Mouse (Mus musculus) urinary bladder, postnatal 10 days (tissue): ENCODE results near the gene Tmem239.

Source experiments
- DNase-seq: peaks from one replicate; pipeline ENCODE4 v3.0.0; 2022; ENCODE audit warnings: low spot score

The Tmem239 gene

DNA sequence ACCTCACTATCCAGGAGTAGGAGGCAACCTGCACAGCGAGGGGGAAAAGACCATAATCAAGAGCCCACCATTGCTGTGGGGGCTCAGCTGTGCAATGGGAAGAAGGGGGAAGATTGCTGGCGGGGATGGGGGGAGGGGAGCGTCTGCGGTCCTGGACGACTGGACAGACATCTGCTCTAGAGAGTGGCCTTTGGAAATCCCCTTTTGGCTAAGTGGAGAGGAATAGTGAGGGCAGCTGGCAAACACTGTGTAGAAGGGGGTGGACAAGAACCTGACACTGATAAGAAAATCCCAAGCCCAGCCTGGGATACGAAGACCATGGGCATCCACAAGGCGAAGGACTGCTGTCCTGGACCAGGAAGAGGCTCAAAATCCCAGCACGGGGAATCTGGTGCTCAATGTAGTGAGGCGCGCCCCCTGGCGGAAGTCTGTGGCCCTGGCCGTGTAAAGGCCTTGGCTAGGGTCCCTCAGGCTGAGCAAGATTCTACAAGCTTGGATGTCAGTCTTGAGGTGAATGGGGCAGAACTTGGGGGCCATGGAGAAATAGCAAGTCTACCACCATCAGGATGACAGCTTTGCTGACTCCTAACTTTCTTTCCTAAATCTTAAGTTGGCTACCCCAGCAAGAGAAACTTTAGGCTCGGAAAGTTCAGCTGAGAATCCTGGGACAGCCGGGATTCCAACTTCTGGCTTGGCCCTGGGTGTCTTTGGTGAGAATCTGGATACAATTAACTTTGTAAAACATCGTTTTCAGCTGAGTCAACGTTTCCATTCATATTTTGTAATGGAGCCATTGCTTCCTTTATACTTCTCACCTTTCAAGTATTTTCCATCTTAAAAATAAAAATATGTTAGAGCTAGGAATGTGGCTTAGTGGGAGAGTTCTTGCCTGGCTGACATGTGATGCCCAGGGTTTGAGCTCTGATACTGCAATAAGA is 5.5 kb downstream of the Tmem239 start:
- DNase-seq: peak; percentile 54

DNA sequence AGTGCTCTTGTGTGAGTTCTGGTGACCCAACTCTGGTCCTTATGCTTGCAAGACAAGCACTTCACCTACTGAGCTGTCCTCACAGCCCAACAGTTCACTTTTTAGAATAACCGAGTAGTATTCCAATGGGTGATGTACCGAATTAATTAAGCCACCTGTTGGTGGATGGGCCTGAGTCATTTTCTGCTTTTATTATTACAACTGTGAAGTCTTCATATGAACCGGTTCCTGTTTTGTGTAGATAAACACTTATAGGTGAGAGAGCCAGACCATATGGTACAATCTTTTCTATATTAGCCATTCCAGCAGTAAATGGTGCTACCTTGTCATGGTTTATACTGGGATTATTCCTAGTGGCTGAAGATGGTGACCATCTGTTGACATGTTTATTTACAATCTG is 6.5 kb downstream of the Tmem239 start:
- DNase-seq: no peak

DNA sequence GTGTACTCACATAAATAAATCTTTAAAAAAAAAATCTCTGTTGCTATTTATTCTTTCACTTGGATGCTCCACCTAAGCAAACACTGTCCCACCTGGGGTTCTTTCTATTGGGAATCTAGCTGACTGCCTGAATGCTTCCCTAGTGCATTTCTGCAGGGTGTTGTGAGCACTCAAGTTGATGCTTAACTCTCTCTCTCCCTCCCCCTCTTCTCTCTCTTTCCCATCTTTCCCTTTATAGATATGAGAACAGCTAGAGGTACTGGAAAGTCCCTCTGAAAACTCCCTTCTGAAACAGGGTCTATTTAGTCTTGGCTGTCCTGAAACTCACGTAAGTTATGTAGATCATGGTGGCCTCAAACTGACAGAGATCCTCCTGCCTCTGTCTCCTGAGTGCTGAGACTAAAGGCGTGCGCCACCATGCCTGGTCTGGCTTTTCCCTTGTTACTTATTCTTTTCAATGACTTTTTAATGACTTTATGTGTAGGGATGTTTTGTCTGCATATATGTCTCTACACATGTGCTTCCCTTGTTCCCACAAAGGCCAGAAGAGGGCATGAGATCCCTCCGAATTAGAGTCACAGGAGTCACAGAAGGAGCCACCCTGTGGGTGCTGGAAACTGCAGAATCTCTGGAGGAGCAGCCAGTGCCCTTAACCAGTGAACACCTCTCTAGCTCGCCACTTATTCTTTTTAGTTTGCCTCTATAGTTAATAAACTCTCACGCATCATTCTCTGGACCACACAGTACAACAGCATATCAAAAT is 8.0 kb downstream of the Tmem239 start:
- DNase-seq: no peak

DNA sequence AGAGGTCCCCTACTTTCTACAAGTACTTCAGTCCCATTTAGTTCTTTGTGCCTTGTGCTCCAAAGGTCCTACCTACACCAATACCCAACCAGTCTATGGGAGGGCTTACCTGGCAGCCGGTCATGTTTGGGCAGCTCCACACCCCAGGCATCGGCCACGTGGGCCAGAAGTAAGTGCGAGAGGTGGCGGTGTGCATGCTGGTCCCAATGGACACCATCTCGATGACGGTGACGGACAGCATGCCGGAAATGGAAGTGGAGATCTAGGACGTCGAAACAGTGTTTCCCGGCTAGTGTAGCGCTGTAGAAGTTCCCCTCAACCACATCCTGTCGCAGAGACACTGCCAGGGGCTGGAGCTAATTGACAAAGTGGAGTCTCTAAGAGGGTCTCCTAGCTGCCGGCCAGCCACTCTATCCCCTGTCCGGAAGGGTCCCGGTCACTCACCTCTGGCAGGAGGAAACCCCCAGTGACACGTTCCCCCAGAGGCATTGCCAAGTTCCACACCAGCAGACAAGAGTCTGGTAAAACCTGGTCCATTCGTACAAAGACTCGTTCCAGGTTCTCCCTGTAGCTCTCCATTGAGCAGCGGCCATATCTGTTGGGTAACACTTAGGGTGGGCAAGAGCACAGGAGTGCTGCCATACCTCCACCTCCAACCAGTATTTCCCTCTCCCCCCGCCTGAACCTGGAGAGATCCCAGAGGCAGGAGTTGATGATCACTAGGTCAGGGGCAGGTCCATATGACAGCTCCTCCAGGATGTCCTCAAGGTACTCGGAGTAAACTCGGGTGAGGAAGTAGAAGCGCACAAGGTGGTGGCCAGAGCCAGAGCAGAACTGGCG is 15.7 kb downstream of the Tmem239 start:
- no peak for DNase-seq

DNA sequence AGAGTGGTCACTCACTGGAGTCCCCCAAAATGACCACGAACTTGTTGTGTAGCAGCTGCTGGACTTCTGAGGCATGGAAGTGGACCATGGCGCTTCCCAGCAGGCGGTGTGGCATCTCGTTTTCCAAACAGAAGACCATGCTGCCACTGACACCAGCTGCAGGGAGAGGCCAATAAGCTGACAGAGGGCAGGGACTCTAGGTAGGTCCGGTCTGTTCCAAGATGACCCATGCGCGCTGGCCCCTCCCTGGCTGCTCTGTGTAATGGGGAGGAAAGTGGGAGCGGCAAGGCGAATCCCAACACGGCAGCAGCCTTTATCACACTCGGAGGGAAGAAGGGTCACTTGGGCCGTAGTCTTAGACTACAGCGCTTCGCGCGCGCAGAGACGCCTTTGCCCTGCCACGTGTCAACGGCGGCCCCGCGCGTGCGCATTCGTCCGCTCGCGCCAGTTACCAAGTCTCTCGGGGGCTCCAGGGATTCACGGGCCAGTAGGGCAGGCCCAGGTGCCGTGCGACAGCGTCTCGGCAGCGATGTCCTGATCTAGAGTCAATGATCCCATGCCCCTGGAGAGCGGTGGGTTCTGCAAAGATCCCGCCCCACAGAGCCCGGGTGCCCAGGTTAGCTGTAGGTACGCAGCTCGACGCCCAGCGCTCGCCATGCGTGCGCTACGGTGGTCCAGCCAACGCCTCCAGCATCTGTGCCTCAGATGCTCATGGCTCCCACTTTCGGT is 17.3 kb downstream of the Tmem239 start:
- peak; percentile 27 for DNase-seq

DNA sequence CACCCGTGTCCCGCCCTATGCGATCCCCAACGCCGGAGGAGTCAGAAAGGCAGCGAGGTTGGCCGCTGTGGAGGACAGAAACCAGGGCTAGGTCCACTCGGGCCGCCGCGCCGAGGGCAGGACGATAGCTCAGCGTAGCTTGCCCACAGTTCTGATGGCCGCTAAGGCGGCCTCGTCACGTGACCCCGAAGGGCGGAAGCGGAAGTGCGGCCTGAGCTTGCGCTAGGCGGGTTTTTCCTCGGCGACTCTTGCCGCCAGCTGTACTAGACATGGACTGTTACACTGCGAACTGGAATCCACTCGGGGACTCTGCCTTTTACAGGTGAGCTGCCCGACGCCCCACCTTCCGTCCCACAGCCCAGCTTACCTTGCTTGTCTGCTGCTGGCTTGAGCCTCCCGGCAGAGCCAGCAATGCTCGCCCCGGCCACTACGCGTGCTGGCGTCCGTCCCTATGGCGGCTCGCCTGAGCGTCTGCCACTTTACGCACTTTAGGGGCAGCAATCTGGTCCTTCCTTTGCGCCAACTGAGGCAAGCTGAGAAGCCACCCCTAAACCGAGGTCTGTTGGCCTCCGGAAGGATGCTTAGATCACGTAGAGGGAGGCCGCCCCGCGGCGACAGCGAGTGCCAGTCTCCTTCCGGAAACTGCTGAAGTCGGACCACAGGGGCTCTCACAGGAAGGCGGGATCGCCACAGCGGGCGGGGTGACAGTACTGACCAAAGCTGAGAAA is 18.0 kb downstream of the Tmem239 start, which contains the start of the genes Vps16 and Pced1a:
Gene Vps16 (plus strand): TSS at position 214 of the 728 bp plus-strand sequence.
Gene Pced1a (minus strand): TSS at position 576 of the 728 bp plus-strand sequence.
- peak; percentile 66 for DNase-seq

DNA sequence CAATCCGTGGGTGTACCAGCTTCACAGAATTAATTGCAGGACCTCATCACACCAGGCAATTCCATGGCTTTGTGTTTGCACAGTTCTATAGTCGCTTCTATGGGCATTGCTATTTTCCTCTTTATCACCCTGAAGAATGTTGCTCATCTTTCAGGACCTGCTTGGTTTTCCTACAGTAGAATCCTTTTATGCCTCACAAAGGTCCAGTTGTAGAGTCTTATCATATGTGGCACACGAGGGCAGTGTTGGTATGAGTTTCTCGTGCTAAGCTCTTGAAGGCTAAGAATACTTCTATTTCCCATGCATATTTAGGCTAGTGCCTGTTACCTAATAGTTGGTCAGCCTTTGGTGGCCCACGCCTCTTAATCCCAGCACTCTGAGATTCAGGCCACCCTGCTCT is 18.8 kb downstream of the Tmem239 start:
- no peak for DNase-seq

DNA sequence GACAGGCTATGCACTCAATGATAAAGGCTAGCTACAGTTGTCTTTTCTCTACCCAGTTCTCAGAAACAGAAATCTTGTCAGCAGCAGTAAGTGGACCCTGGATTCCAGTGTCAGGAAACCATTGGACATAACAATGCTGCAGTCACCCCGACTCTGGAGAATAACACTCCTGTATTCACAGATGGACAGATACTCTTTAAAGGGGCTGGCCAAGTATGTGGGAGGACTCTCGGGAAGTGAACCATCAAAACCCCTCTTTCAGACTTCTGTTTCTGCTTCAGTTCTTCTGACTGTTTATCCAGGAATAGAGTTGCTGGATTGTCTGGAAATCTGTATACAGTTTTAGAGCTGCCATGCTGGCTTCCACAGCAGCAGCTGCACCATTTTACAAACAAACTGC is 23.6 kb downstream of the Tmem239 start:
- DNase-seq: no peak

DNA sequence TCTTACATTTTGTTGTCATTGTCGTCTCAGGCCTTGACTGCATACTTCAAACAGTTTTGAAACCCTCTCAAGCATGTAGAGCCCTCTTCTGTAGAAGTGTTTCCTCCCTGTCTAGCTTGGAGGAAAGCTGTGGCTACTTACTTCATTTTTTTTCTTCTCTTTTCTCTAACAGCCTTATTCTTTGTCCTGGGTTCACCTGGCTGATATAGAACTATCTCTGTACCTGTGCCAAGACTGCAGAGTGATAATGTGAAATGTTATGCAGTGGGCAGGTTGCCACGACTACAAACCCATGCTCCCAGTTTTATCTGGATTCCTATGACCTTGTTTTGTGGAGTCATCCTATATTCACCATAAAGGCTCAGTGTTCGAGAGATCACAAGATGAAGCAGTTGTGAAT is 24.2 kb downstream of the Tmem239 start:
- no peak for DNase-seq

DNA sequence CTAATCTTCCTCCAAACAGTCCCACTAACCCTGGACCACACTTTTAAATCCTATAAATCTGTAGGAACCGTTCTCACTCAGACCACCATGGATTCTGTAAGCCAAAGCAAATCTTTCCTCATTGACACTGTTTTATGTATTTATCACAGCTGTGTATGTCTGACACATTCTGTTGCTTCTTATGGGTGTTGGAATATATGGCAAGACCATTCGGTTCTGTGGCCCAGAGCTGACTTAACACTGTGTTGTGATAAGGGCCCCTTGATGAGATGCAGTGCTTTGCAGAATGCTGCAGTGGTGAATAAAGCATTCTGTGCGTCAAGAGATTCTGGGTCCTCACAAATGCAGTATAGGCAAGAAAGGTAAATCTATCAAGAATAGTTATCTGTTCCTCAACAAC is 25.9 kb downstream of the Tmem239 start:
- DNase-seq: no peak

DNA sequence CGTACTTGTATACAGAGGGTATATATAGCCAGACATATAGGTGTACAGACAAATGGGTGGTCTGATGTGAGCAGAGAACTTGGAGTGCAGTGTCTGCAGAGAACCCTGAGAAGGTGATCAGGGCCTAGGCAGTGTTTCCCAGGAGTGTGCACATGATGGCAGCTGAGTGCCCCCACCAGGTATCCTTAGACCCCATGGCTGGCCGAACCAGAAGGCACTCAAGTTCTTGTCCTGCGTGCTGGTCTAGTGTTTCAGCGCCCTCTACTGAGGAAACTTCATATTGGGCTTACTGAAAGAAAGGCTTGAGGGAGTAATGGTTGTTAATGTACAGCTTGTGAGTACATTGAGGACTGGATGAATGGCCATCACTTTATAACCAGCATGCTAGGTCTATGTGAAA is 26.9 kb downstream of the Tmem239 start:
- DNase-seq: no peak

DNA sequence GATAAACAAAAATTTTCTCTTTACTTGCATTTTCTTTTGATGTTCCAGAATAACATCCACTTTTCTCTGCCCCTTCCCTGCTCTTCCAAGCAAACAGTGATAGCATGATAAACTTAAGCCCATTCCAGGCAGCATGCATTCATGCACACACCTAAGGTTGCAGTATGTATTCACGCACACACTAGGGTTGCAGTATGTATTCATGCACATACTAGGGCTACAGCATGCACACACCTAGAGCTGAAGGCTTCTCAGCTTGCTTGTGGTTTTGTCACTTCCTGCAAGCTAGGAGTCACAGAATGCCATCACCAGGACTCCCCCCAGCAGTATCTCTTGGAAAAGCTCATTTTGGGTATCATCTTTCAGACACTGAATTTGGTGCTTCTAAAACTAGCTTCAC is 30.5 kb downstream of the Tmem239 start:
- no peak for DNase-seq

DNA sequence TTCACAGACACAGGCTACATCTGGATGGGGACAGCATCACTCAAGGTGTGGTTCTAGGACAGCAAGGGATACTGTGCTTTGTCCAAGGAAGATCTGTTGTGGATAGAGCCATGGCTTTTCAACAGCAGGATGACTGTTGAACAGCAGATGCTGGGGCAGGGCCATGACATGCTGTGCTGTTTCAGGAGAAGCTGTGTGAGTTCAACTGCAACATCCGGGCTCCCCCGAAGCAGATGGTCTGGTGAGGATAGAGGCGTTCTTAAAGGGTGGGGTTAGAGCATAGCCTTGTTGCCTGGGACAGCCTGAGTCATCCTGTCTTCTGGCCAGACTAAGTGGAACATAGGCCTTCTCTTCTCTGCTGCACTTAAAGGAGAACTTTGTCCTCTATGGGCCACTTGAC is 32.6 kb downstream of the Tmem239 start:
- DNase-seq: no peak

DNA sequence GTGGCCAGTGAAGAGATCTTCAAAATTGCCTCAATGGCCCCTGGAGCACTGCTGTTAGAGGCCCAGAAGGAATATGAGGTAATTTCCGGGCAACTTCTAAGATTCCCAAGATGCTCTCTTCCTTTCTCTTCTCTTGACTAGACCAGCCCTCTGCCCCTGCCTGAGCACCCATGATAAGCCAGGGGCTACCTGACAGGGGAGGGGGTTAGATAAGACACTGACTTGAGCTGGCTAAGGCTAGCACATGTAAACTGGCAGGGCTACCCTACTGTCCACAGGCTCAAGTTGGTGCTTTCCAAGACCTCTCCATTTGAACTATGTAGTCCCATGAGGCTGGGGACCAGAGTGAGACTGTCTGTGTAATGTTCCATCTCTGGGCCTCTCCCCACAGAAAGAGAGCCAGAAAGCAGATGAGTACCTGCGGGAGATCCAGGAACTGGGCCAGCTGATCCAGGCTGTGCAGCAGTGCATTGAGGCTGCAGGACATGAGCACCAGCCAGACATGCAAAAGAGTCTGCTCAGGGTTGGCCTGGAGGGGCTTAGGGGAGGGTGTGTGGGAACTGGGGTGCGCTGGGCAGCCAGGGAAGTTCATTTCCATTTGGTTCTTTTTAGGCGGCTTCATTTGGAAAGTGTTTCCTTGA is 33.7 kb downstream of the Tmem239 start:
- no peak for DNase-seq

DNA sequence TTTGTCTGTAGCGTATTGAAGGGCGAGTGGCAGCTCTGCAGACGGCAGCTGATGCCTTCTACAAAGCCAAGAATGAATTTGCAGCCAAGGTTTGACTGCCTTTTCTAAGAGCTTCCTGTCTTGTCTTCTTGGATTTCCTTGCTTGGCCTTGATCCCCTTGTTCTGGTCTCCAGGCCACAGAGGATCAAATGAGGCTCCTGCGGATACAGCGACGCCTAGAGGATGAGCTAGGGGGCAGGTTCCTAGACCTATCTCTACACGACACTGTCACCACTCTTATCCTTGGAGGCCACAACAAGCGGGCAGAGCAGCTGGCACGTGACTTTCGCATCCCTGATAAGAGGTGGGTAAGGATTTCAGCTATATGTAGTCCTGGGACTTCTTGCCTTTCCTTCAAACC is 35.9 kb downstream of the Tmem239 start:
- DNase-seq: no peak

DNA sequence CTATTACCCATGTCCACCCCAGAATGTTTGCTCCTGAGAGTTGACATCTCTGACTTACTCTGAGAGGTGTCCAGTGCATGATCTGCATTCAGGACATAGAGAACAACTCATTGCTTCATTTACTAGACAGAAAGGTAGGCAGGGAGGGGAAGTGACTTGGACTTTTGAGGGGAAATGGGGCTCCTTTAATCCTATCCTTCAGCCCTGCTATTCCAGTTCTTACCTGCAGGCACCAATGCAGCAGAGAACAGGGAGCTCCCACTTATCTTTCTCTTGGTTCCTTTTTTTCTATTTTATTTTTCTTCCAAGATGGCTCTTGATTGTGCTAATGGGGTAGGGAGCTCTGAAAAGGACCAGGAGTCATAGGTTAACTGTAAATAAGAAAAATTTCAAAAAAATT is 42.2 kb downstream of the Tmem239 start:
- DNase-seq: no peak

DNA sequence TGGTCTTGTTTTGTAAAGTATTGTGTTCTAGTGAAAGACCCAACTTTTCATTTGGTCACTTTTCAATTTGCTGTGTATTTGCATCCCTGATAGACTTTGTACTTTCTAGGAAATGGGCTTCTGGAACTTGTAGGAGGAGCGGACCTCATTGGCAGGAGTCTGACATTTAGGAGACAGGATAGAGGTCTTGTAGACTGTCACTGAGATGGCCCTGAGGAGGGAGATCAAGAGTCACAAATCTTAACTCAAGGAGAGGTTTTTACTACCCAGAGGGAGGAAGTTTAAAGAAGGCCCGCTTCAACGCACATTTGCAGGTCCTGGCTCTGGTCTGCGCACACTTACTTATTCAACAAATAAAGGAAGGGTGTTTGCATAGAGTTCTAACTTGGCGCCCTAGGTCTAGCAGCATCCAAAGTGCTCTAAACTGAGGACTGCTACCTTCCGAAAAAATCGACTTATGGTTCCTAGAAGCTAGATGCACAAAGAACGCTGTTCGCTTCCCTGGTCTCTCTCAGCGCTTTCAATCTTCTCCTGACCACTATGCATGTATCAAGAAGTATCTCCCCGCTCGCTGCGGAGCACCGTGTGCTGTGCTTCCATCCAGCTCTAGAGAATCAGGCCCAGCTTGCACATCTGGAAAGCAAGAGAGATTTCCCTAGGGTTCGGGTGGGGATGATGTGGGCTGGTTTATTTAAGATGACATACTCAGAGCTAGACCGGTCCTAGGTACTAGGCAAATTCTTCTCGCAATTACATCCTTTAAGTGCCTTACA is 42.9 kb downstream of the Tmem239 start:
- DNase-seq: no peak

DNA sequence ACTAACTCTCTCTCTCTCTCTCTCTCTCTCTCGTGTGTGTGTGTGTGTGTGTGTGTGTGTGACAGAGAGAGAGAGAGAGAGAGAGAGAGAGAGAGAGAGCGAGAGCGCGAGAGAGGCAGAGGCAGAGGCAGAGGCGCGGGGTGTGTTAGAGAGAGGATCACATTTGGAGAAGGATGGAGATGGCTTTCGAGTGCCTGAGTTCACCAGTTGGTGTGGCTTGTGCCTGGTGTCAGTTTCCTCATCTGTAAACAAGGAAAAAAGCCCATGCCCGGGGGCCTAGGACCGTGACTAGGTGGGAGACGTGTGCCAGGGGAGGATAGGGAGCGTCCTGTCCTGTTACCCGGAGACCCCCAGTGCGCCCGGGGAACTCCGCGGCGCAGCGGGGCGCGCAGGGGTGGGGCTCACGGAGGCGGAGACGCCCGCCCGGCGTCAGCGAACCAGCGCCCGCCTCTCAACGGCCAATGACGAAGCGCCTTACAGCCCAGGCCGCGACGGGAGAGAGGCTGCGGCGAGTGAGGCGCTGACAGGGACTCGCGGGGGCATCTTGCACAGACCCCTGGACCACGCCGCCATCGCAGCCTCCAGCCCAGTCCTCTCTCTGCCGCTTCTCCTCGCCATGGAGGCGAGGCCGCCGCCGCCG is 43.6 kb downstream of the Tmem239 start, which contains the start of gene Ptpra:
Gene Ptpra (plus strand): TSS at position 485 of the 640 bp plus-strand sequence.
- DNase-seq: peak; percentile 76

DNA sequence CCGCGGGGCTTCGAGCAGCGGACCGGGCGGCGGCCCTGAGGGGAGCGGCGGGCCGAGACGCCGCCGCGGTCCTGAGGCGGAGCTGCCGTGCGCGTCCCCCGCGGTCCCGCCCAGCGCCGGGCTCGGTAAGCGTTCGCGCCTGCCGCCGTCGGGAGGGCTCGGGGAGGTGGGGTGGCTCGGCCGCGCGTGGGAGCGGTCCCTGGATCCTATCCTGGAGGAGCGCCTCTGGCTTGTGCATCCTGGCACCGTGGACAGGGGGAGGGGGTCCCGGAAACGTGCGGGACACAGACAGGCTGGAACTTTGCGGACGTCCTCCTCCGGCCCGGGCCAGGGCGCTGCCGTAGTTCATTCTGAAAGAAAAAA is 44.1 kb downstream of the Tmem239 start:
- DNase-seq: no peak
